Mouse (Mus musculus) G1E (cell line): ENCODE data around the gene Iqgap2. TPM values are rescaled to one million over a fixed set of nuclear protein-coding genes. Genes with fewer than 3 reads are reported as not detected.

Source experiments
- ATAC-seq: 2 replicates; pipeline ENCODE4 v1.8.0; 2016; ENCODE audit warnings: mild to moderate bottlenecking; ENCODE audit not compliant: insufficient number of reproducible peaks, poor library complexity, low FRiP score, severe bottlenecking; ENCODE audit errors: extremely low read depth
- DNase-seq: peaks from one replicate; pipeline ENCODE4 v3.0.0; 2012; ENCODE audit warnings: low spot score
- H3K27me3 ChIP-seq: 2 replicates; pipeline ENCODE4 v1.6.1; 2012; ENCODE audit warnings: mild to moderate bottlenecking, low read length, inconsistent platforms; ENCODE audit not compliant: insufficient read depth
- H3K36me3 ChIP-seq: replicated peaks from 2 replicates; pipeline ENCODE3; 2012; ENCODE audit warnings: mild to moderate bottlenecking, inconsistent platforms
- H3K4me1 ChIP-seq: 2 replicates; pipeline ENCODE4 v1.6.1; 2012; ENCODE audit warnings: low read depth, low read length, inconsistent platforms, mixed read lengths; ENCODE audit not compliant: insufficient read depth
- H3K4me3 ChIP-seq: 2 replicates; pipeline ENCODE4 v1.5.1; 2012; ENCODE audit warnings: low read depth, mild to moderate bottlenecking, inconsistent platforms, low read length, moderate library complexity, mixed read lengths
- H3K9me3 ChIP-seq: replicated peaks from 2 replicates; pipeline ENCODE4 v1.6.1; 2012; ENCODE audit warnings: inconsistent platforms
- CTCF ChIP-seq: IDR thresholded peaks from 2 replicates; pipeline ENCODE4 v1.5.1; 2012; ENCODE audit warnings: low read depth, low read length, inconsistent platforms, mixed read lengths
- GATA1 ChIP-seq: IDR thresholded peaks from 2 replicates; pipeline ENCODE4 v1.6.1; 2012; ENCODE audit warnings: borderline replicate concordance, low read length, inconsistent platforms, mixed read lengths
- GATA2 ChIP-seq: IDR thresholded peaks from 2 replicates; pipeline ENCODE4 v1.6.1; 2012; ENCODE audit warnings: low read depth, low read length, inconsistent platforms, borderline replicate concordance
- POLR2AphosphoS5 ChIP-seq: IDR thresholded peaks from 2 replicates; pipeline ENCODE4 v1.6.1; 2012; ENCODE audit warnings: low read depth, low read length, inconsistent platforms; ENCODE audit not compliant: insufficient replicate concordance
- TAL1 ChIP-seq: conservative IDR thresholded peaks from 2 replicates; pipeline ENCODE4 v1.6.1; 2012; ENCODE audit warnings: low read depth, low read length, inconsistent platforms, mixed read lengths
- polyA plus RNA-seq: library from polyadenylated mRNA; stranded (reverse); fragments of >175 nt; gene quantifications from 2 replicates; pipeline ENCODE4 v1.2.3, GENCODE M21; 2012
- total RNA-seq, 2 experiments: library from RNA; stranded (forward) in 1 of 2; stranded (reverse) in 1 of 2; fragments of 200-1000 nt in 1 of 2; fragments of >200 nt in 1 of 2; fragmentation: Nextera tagmentation in 1 of 2; gene quantifications; 2 replicates each; pipeline ENCODE4 v1.2.3; 2014 to 2017

Gene Iqgap2
- total and polyA plus RNA-seq, 3 experiments: 3.0 to 14.3 (median 6.6) TPM

DNA sequence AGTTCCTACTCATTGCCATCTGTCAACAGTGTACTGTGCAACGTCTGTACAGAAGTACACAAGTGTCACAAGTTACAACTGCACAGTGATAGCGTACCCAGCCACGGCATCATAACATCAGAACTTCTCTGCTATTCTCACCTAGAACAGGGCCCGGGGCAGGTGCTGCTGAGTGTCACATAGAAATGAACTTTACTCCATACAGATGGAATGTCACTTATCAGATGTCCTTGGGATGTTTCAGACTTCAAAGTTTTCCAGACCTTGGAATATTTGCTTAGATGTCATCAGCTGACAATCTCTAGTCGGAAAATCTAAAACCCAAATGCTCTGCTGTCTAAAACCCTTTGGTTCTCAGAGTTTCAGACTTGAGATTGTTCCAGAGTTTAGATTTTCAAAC, 137.4 kb downstream of the Iqgap2 start:
- TF ChIP-seq TAL1 (no peak), POLR2AphosphoS5 (no peak), CTCF (no peak), GATA2 (no peak), GATA1 (no peak)
- DNase-seq: no peak
- no peaks in the 10 kb centered on the region for H3K27me3 ChIP-seq
- H3K9me3 ChIP-seq: no peaks in the 10 kb centered on the region
- ATAC-seq: no peak
- H3K4me3 ChIP-seq: no peak overlapping the region
- H3K36me3 ChIP-seq: no peaks in the 10 kb centered on the region
- 0 out of 2 replicates have a peak, but pooled peaks cover 2% of the 10 kb centered on the region for H3K4me1 ChIP-seq

DNA sequence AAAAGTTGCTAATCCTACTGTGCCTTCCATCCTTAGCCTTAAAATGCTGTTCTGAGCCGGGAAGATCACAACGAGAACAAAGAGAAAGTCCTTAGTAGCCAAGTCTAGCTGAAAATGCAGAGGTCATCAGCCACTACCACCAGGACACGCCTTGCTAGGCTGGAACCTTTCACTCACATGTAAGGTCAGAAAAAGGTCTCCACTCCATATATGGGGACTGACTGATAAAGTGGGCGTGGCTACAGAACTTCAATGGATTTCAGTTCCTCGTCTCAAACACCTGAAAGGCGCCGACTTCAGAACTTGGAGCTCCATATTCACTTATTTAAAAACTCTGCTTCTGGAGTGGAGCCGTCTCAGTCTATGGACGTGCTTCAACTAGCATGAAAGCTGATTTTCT, 139.3 kb downstream of the Iqgap2 start:
- no peak for ATAC-seq
- Histone ChIP-seq H3K9me3 (no peaks in the 10 kb centered on the region), H3K4me1 (0 out of 2 replicates have a peak, but pooled peaks cover 2% of the 10 kb centered on the region), H3K27me3 (no peaks in the 10 kb centered on the region), H3K36me3 (no peaks in the 10 kb centered on the region), H3K4me3 (no peak overlapping the region)
- DNase-seq: no peak
- TF ChIP-seq POLR2AphosphoS5: no peak
- no peak for TF ChIP-seq GATA2

DNA sequence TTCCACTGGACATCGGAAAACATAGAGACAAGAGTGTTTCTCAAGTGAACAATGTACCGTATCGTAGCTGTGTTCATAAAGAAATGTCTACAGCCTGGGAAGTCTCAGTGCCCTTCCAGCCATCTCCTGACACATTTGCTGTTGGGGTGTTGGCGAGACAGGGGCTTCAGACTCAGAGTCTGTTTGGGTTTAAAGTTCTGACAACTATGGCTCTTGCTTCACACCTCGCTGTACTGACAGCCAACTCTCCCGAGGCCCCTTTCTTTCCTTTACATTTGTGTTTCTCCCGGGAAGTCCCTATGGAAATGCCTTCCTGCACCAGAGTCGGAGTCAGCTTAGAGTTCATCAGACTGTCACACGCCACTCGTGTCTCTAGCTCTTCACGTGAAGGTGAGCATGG, 144.2 kb downstream of the Iqgap2 start:
- TF ChIP-seq POLR2AphosphoS5 (no peak), CTCF (no peak), GATA2 (no peak), GATA1 (no peak), TAL1 (no peak)
- DNase-seq (no peak), ATAC-seq (no peak)
- H3K9me3 ChIP-seq: no peaks in the 10 kb centered on the region
- H3K36me3 ChIP-seq: peaks cover 2% of the 10 kb centered on the region
- H3K27me3 ChIP-seq: peaks cover 4% of the 10 kb centered on the region; the same call in 1 of the 2 replicates
- H3K4me3 ChIP-seq: no peak overlapping the region
- H3K4me1 ChIP-seq: 0 out of 2 replicates have a peak, but pooled peaks cover 2% of the 10 kb centered on the region

DNA sequence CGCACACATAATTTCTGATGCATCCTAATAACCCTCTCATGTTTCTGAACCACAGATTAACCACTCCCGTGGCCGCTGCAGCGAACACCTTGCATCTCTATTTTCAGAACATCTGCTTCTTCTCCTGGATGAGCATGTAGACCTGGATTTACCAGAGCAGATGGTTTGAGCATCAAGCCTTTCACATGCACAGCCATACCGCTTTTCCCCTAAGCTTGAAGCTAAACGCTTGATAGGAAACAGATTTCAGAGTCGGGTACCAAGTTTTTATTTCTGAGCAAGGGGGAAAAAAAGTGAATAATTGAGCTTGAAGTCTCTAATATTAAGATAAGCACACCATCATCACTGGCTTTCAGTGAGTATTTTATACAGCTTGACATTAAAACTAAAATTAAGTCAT, 144.6 kb downstream of the Iqgap2 start:
- Histone ChIP-seq H3K36me3 (peaks cover 2% of the 10 kb centered on the region), H3K4me3 (no peak overlapping the region), H3K9me3 (no peaks in the 10 kb centered on the region), H3K4me1 (no peaks in the 10 kb centered on the region), H3K27me3 (peaks cover 4% of the 10 kb centered on the region; the same call in 1 of the 2 replicates)
- DNase-seq: no peak
- no peak for TF ChIP-seq CTCF
- no peak for TF ChIP-seq TAL1
- TF ChIP-seq GATA1: no peak
- no peak for TF ChIP-seq POLR2AphosphoS5
- no peak for TF ChIP-seq GATA2
- no peak for ATAC-seq

DNA sequence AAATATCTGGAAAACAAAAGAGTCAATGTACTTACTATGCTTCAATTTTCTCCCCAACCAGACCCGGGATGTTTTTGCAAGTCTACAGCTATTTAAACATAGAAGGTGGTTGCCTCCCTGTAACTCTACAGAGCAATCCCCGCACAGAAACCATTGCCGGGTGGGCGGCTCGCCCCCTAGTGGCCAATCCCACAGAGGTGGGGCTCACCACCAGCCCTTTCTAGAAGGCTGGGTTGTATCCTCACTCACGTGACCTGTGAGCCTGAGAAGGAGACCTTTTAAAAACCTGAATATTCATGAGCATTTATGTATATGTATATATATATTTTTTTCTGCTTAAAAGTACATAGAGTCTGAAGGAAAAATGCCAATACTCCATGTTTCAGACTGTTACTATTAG, 145.2 kb downstream of the Iqgap2 start:
- Histone ChIP-seq H3K9me3 (no peaks in the 10 kb centered on the region), H3K27me3 (peaks cover 4% of the 10 kb centered on the region; the same call in 1 of the 2 replicates), H3K4me3 (no peak overlapping the region), H3K36me3 (peaks cover 2% of the 10 kb centered on the region), H3K4me1 (no peaks in the 10 kb centered on the region)
- ATAC-seq (peak; percentile 28; the same call in 1 of the 2 replicates), DNase-seq (peak; percentile 12)
- no peak for TF ChIP-seq GATA2
- TF ChIP-seq POLR2AphosphoS5: no peak
- TF ChIP-seq GATA1: no peak
- peak; percentile 46 for TF ChIP-seq CTCF
- TF ChIP-seq TAL1: no peak

DNA sequence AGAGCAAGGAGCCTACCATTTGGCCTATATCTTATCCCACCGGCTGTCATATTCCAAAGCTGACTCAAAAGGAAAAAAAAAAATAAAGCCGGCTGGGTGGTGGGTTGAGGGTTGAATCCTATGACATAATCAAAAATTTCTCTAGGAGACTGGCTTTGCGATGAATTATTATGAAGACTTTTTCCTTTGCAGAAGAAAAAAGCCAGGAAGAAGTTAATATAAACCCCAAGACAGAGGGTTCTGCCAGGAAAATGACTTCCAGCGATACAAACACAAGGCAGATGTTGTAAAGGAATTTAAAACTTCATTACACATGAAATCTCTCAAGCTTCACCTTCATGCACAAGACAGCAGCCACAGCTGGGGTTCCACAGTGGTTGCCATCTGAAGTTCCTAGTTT, 146.3 kb downstream of the Iqgap2 start:
- Histone ChIP-seq H3K36me3 (peaks cover 2% of the 10 kb centered on the region), H3K4me3 (no peak overlapping the region), H3K27me3 (peaks cover 4% of the 10 kb centered on the region; the same call in 1 of the 2 replicates), H3K9me3 (no peaks in the 10 kb centered on the region), H3K4me1 (no peaks in the 10 kb centered on the region)
- TF ChIP-seq CTCF: no peak
- TF ChIP-seq POLR2AphosphoS5: no peak
- no peak for TF ChIP-seq GATA1
- DNase-seq: no peak
- no peak for ATAC-seq
